Mouse (Mus musculus) ES-E14 (cell line): ENCODE measurements around the gene Rabl6. TPM values are rescaled to one million over a fixed set of nuclear protein-coding genes. Genes with fewer than 3 reads are reported as not detected.

Source experiments
- DNase-seq: peaks from one replicate; pipeline ENCODE4 v3.0.0-alpha.2; 2013; ENCODE audit warnings: low read depth, low spot score
- H3K27ac ChIP-seq: 2 replicates; pipeline ENCODE4 v1.5.1; 2012; ENCODE audit warnings: low read depth, mild to moderate bottlenecking, low read length, moderate library complexity, mixed read lengths; ENCODE audit not compliant: poor library complexity, insufficient read depth, severe bottlenecking
- H3K36me3 ChIP-seq: 2 replicates; pipeline ENCODE4 v1.6.1; 2012; ENCODE audit warnings: mild to moderate bottlenecking, low read length, moderate library complexity, mixed read lengths; ENCODE audit not compliant: control insufficient read depth, poor library complexity, insufficient read depth, severe bottlenecking
- H3K4me1 ChIP-seq, 2 experiments: fragments of 150-350 bp in 1 of 2; sonication (generic) in 1 of 2; 2 replicates each; pipeline ENCODE4 v1.6.1; 2012; ENCODE audit warnings: low read length in 2 of 2, mild to moderate bottlenecking in 1 of 2, mixed read lengths in 1 of 2; ENCODE audit not compliant: control insufficient read depth in 2 of 2, insufficient read depth in 2 of 2, poor library complexity in 1 of 2
- H3K4me3 ChIP-seq, 2 experiments: fragments of 150-350 bp in 1 of 2; sonication (generic) in 1 of 2; 2 replicates each; pipeline ENCODE4 v1.5.1; 2012; ENCODE audit warnings: low read length in 2 of 2, low read depth in 1 of 2, mild to moderate bottlenecking in 1 of 2, mixed read lengths in 1 of 2; ENCODE audit not compliant: insufficient read depth in 1 of 2, poor library complexity in 1 of 2, severe bottlenecking in 1 of 2
- H3K9ac ChIP-seq: 2 replicates; pipeline ENCODE4 v1.6.1; 2012; ENCODE audit warnings: low read depth, mild to moderate bottlenecking, low read length, mixed read lengths; ENCODE audit not compliant: poor library complexity, insufficient read depth, severe bottlenecking
- H3K9me3 ChIP-seq: fragments of 150-350 bp; sonication (generic); 2 replicates; pipeline ENCODE4 v1.6.1; 2012; ENCODE audit warnings: low read depth, mild to moderate bottlenecking, low read length; ENCODE audit not compliant: control insufficient read depth, insufficient read depth
- CHD2 ChIP-seq: IDR thresholded peaks from 2 replicates; pipeline ENCODE4 v1.6.1; 2014; ENCODE audit warnings: mild to moderate bottlenecking, low read depth, low read length, inconsistent platforms
- HCFC1 ChIP-seq: IDR thresholded peaks from 2 replicates; pipeline ENCODE4 v1.6.1; 2012; ENCODE audit warnings: low read length, inconsistent platforms, borderline replicate concordance; ENCODE audit not compliant: insufficient read depth
- MAFK ChIP-seq: IDR thresholded peaks from 2 replicates; pipeline ENCODE4 v1.6.1; 2014; ENCODE audit warnings: mild to moderate bottlenecking, low read depth, low read length, inconsistent platforms; ENCODE audit not compliant: insufficient read depth
- ZC3H11A ChIP-seq: IDR thresholded peaks from 2 replicates; pipeline ENCODE4 v1.6.1; 2012; ENCODE audit warnings: low read depth, mild to moderate bottlenecking, inconsistent platforms, low read length, borderline replicate concordance
- ZNF384 ChIP-seq: IDR thresholded peaks from 2 replicates; pipeline ENCODE4 v1.6.1; 2012; ENCODE audit warnings: low read depth, low read length, inconsistent platforms
- in situ Hi-C, 2 experiments: fragments of 600-800 bp; cut with MboI; formaldehyde crosslinking; loops; one replicate each; pipeline ENCODE4 v1.15.1; 2025; ENCODE audit warnings: low sequenced_read_pairs in 2 of 2, inconsistent platforms in 1 of 2; ENCODE audit not compliant: unreplicated experiment in 2 of 2
- total RNA-seq: library from RNA; depleted of rRNA; stranded (reverse); fragments of 300-350 nt; gene quantifications from 2 replicates; pipeline ENCODE4 v1.2.3, GENCODE M21; 2012

The Rabl6 gene
- total RNA-seq, 1 experiment = 45.8 TPM

DNA sequence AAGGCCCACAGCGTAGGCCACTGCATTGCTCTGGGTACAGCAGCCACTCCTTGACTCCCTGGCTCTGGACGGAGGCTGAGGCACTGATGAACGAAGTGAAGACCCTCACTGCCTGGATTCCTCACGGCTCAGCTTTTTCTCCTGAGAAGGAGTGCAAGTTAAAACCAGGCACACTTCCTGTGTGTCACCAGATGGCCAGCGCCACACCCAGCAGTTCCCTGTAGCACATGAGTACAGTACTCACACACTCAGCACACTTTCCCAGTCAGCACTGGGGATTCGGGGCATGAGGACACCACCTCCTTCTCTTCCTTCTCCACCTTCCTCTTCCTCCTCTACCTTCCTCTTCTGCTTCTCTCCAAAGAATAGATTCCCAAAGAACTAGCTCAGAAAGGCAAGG lies 19.5 kb upstream of the Rabl6 start, which contains the start of gene Fcna:
Gene Fcna, minus strand, starts transcription at position 220 of the 400 bp plus-strand sequence.
- Histone ChIP-seq H3K36me3 (no peaks in the 10 kb centered on the region), H3K4me3 (no peak within 1 kb of the TSS), H3K9me3 (no peaks in the 10 kb centered on the region), H3K27ac (no peak within 1 kb of the TSS), H3K4me1 (no peaks in the 10 kb centered on the region), H3K9ac (no peak within 1 kb of the TSS)
- DNase-seq = no peak
- in situ Hi-C loops = no loop called here
- TF ChIP-seq ZC3H11A (no peak), MAFK (no peak), HCFC1 (no peak), ZNF384 (no peak), CHD2 (no peak)

DNA sequence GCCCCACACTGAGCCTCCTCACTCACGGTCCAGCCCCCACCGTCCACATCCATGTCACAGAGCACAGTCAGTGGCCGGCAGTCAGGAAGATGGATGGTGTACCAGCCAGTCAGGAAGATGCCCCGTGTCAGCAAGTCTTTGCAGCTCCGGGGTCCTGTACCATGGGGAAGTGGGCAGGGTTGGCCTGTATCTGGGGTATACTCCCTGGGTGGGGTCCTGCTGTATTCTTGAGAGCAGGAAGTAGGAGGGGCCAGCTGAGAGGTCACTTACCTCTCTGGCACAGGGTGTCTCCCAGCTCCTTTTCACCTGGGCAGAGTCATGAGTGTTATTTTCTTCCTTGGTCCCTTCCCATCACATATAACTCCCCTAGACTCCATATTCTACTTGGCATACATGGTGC lies 17.7 kb upstream of the Rabl6 start:
- H3K9ac ChIP-seq = no peak overlapping the region
- H3K9me3 ChIP-seq = no peaks in the 10 kb centered on the region
- no peak overlapping the region for H3K27ac ChIP-seq
- in situ Hi-C loops = no loop called here
- H3K36me3 ChIP-seq = no peaks in the 10 kb centered on the region
- H3K4me1 ChIP-seq = no peaks in the 10 kb centered on the region; a peak in 1 of 4 replicates
- TF ChIP-seq HCFC1 = no peak
- no peak for TF ChIP-seq CHD2
- TF ChIP-seq ZNF384 = no peak
- no peak for TF ChIP-seq ZC3H11A
- no peak for TF ChIP-seq MAFK
- no peak overlapping the region for H3K4me3 ChIP-seq
- no peak for DNase-seq

DNA sequence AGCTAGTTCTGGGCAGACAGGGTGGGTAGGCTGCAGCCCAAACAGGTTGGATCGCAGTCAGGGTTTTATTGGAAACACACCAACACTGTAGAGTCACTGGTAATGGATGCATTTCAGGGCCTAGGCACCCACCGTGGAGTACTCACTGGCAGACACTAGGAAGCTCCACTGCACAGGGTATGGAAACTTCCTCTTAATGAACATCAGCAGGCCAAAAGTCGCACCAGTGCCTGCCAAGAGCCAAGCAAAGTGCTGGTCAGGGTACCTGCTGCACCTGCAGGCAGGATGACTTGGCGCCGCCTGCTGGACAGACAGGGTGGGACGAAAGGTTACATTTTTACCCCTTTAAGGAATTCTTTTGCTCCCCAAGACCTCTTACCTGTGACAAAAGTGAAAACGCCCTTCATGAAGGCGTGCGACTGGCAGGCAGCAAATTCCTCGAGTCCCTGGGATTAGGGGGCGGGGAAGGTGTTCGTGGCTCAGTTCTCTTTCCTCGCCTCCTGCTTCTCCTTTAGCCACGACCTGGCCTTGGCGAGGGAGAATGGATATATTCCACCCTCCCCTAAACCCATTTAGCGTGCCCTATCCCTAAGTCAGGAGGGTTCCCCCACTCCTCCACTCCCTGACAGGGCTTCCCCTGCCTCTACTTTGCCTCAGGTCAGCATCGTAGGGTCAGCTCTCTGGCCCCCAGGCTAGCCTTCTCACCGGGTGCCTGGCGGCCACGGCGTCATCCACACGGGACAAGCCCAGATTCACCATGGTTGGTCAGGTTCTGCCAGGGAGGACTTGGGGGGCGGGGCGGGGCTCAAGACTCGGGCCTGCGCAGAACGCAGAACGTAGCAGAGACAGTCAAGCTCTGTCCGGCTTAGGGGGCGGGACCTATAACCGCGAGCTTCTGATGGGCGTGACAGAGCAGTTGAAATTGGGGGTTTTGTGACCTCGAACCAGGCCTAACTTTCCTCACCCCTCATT lies 13.2 kb upstream of the Rabl6 start, which contains the start of gene Tmem141:
Gene Tmem141, minus strand, starts transcription at position 777 of the 972 bp plus-strand sequence.
- Histone ChIP-seq H3K27ac (no peak within 1 kb of the TSS), H3K4me1 (no peaks in the 10 kb centered on the region; a peak in 1 of 4 replicates), H3K4me3 (peak within 1 kb of the TSS; percentile 69 to 80), H3K9ac (peak within 1 kb of the TSS; percentile 78), H3K9me3 (no peaks in the 10 kb centered on the region), H3K36me3 (no peaks in the 10 kb centered on the region; the same call in 1 of the 2 replicates)
- TF ChIP-seq HCFC1 (peak; percentile 15; the same call in 1 of the 2 replicates), CHD2 (no peak)
- DNase-seq = peak; percentile 77
- in situ Hi-C loops = no loop called here

DNA sequence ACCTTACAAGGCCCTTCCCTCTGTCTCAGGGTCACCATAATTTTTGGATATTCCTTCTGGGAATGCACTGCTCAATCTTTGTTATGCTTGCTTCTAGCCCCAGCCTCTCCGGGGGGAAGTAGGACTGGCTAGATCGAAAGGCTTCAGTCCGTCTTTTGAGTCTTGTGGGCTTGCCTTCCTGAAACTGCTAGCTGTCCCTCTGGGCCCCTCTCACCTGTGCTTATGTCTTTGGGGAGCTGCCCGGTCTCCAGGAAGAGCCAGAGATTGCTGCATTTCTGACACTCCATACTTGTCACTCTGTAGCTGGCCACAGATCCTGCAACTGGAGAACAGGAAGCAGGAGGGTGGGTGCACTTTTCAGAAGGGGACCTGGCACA lies 12.5 kb upstream of the Rabl6 start:
- no peak overlapping the region for H3K27ac ChIP-seq
- no peaks in the 10 kb centered on the region for H3K9me3 ChIP-seq
- no peak overlapping the region for H3K4me3 ChIP-seq
- H3K9ac ChIP-seq = no peak overlapping the region
- no peaks in the 10 kb centered on the region; the same call in 1 of the 2 replicates for H3K36me3 ChIP-seq
- no peaks in the 10 kb centered on the region; a peak in 1 of 4 replicates for H3K4me1 ChIP-seq
- TF ChIP-seq CHD2 (no peak), MAFK (no peak), ZNF384 (no peak), ZC3H11A (no peak), HCFC1 (no peak)
- no peak for DNase-seq
- in situ Hi-C loops = no loop called here

DNA sequence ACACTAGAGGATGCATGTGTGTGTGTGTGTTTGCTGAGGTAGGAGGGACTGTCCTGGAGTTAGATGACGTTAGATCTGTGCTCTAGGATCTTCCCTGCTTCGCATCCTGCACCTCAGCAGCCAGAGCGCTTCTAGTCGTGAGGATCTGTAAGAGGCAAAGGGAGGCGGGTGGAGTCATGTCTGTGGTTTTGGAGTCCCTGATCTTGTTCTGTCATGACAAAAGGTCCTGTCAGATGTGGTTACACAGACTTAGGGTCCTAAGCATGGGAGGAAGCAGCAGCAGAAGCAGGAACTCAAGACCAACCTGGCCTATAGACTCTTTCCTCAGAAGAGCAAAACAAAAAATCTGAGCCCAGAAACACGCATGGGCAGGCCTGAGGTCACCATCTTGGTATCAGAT lies 12.1 kb upstream of the Rabl6 start:
- no peaks in the 10 kb centered on the region for H3K9me3 ChIP-seq
- H3K4me1 ChIP-seq = no peaks in the 10 kb centered on the region; a peak in 1 of 4 replicates
- H3K27ac ChIP-seq = no peak overlapping the region
- H3K9ac ChIP-seq = no peak overlapping the region
- in situ Hi-C loops = no loop called here
- H3K4me3 ChIP-seq = no peak overlapping the region
- no peaks in the 10 kb centered on the region; the same call in 1 of the 2 replicates for H3K36me3 ChIP-seq
- TF ChIP-seq ZNF384 = no peak
- no peak for TF ChIP-seq HCFC1
- TF ChIP-seq ZC3H11A = no peak
- no peak for TF ChIP-seq CHD2
- no peak for TF ChIP-seq MAFK
- no peak for DNase-seq
